Mouse (Mus musculus): Measurements from ENCODE around the gene Erich2. TPM values are rescaled to one million over a fixed set of nuclear protein-coding genes. Genes with fewer than 3 reads are reported as not detected.
A peak's percentile ranks its signal among the peaks of the same experiment; 100 is the strongest.

The Erich2 gene
- polyA plus RNA-seq (2014; fragmentation: Nextera tagmentation; extraction: Ambion mirVana): 1.2 and 1.6 TPM in 2 replicates

DNA sequence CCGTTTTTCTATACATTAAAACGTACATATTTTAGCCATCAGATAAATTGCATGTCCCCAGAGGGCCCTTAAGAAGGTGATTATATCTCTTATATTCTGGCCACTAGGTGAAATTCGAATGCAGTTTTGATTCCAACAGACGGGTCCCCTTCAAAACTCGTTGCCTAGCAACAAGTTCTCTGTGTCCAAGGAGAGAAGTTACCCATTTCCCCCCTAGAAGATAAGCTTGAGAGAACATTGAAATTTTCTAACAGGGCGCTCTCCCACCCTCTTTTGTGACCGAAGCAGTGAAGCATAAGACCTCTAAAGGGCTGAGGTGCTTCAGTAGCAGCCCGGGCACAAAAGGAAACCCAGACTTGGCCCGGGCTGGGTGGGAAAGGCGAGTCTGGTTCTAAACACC, at the start of gene Erich2:
Gene Erich2 (plus strand): TSS at position 324 of the 400 bp plus-strand sequence.
- DNase-seq (ENCODE audit: low spot score): no peak
- no peaks in the 10 kb centered on the region for H3K36me3 ChIP-seq (ENCODE audit: control insufficient read depth, insufficient read depth, low read length)
- peak within 1 kb of the TSS; percentile 40 for H3K9ac ChIP-seq (ENCODE audit: low read length)
- H3K4me3 ChIP-seq (ENCODE audit: low read depth, low read length): peak within 1 kb of the TSS; percentile 37
- H3K4me2 ChIP-seq (ENCODE audit: low read depth): peak within 1 kb of the TSS; percentile 80
- no peak within 1 kb of the TSS for H3K27ac ChIP-seq (ENCODE audit: low read depth, low read length)
- 12% methylated on average over 10 of the region's 10 CpGs for WGBS
- H3K4me1 ChIP-seq (ENCODE audit: control insufficient read depth, insufficient read depth, low read length): no peaks in the 10 kb centered on the region
- H3K9me3 ChIP-seq (ENCODE audit: control insufficient read depth, low read length): no peaks in the 10 kb centered on the region
- no peaks in the 10 kb centered on the region for H3K27me3 ChIP-seq (ENCODE audit: control insufficient read depth, insufficient read depth, low read length)
- ATAC-seq (ENCODE audit: insufficient read depth, low FRiP score, low TSS enrichment): peak; percentile 24; the same call in 1 of the 2 replicates

DNA sequence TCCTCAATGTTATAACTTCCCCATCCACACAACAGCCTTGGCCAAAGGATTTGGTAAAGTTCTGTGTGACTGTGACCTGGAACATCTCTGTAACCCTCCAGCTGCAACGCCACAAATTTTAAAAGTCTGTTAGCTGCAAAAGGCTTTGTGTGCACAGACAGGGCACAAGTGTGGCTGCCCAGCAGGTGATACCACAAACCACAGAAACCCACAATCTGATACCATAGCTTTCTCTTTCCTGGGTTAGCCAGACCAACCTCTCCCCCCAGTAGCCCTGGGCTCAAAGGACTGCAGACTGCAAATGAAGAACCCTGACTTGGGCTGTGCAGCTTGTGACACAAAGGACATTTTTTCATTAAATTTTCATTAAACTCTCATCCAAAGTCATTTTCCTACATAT, 45.0 kb upstream of the Erich2 start:
- WGBS: 89% methylated on average over 1 of the region's 1 CpGs
- ATAC-seq (ENCODE audit: insufficient read depth, low FRiP score, low TSS enrichment): no peak

DNA sequence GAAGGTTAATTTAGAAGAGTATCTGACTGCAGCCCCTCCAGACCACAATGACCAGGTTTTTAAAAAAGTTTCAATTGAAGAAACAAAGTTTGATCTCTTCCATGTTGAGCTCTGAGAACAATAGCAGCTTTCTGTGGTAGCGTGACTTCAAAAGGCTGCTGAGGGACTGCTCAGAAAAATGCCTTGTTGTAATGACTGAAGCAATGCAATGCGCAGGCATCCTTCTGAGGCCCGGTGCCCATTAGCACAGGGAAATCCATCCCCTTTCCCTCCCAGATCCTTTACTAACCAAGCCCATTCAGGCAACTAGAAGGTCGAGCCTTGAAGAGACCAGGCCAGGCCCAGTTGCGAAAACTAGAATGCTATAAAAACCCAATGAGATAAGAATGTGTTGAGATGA, 37.5 kb upstream of the Erich2 start:
- no peaks in the 10 kb centered on the region for H3K36me3 ChIP-seq (ENCODE audit: control insufficient read depth, insufficient read depth, low read length)
- peak; percentile 20 for DNase-seq (ENCODE audit: low spot score)
- H3K4me2 ChIP-seq (ENCODE audit: low read depth): no peak overlapping the region
- H3K9me3 ChIP-seq (ENCODE audit: control insufficient read depth, low read length): no peaks in the 10 kb centered on the region
- H3K4me3 ChIP-seq (ENCODE audit: low read depth, low read length): no peak overlapping the region
- no peak overlapping the region for H3K27ac ChIP-seq (ENCODE audit: low read depth, low read length)
- H3K4me1 ChIP-seq (ENCODE audit: control insufficient read depth, insufficient read depth, low read length): peaks cover 28% of the 10 kb centered on the region
- no peak for ATAC-seq (ENCODE audit: insufficient read depth, low FRiP score, low TSS enrichment)
- H3K27me3 ChIP-seq (ENCODE audit: control insufficient read depth, insufficient read depth, low read length): peaks cover 55% of the 10 kb centered on the region
- 5% methylated on average over 5 of the region's 5 CpGs for WGBS
- H3K9ac ChIP-seq (ENCODE audit: low read length): no peak overlapping the region

More for the DNA sequence above, 45.0 kb upstream of the Erich2 start:
- no peak overlapping the region for H3K27ac ChIP-seq (ENCODE audit: low read depth, low read length)
- no peak overlapping the region for H3K9ac ChIP-seq (ENCODE audit: low read length)
- no peaks in the 10 kb centered on the region for H3K27me3 ChIP-seq (ENCODE audit: control insufficient read depth, insufficient read depth, low read length)
- no peaks in the 10 kb centered on the region for H3K9me3 ChIP-seq (ENCODE audit: control insufficient read depth, low read length)
- H3K4me2 ChIP-seq (ENCODE audit: low read depth): no peak overlapping the region
- no peak overlapping the region for H3K4me3 ChIP-seq (ENCODE audit: low read depth, low read length)
- H3K4me1 ChIP-seq (ENCODE audit: control insufficient read depth, insufficient read depth, low read length): no peaks in the 10 kb centered on the region
- DNase-seq (ENCODE audit: low spot score): no peak
- no peaks in the 10 kb centered on the region for H3K36me3 ChIP-seq (ENCODE audit: control insufficient read depth, insufficient read depth, low read length)

DNA sequence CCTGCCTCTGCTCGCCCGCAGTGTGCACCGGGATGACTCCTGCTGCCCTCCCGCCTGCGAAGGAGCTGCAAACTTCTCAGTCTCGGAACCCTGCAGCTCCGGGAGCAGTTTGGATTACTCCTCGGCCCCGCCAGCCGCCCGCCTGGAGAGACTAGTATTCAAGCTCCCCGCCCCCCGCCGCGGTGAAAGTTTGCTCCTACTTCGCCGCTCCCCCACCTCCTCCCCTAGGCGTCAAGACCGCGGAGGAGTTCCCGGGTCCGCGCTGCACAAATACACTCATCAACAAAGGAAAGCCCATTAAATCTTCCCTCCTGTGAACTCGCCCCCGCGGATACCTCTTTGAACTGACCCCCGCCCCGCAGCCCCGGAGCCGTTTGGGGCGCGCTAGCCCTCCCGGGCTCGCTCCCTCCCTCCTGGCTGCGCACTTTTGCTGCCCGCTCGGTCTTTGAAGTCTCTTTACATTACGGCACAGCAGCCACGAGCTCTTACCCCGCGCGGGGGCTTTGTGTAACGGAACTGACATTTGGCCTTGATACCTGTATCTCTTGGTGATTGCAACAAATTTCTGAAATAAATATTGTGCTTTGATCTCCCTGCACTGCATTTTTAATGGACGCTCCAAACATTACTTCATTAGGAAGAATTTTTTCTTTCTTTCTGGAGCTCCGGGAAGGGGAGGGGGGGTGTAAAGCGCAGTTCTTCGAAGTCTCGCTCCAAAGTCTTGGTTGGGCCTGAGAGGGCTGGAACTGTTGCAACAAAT, 36.6 kb upstream of the Erich2 start:
- no peak overlapping the region for H3K9ac ChIP-seq (ENCODE audit: low read length)
- peaks cover 31% of the 10 kb centered on the region for H3K4me1 ChIP-seq (ENCODE audit: control insufficient read depth, insufficient read depth, low read length)
- no peak overlapping the region for H3K27ac ChIP-seq (ENCODE audit: low read depth, low read length)

DNA sequence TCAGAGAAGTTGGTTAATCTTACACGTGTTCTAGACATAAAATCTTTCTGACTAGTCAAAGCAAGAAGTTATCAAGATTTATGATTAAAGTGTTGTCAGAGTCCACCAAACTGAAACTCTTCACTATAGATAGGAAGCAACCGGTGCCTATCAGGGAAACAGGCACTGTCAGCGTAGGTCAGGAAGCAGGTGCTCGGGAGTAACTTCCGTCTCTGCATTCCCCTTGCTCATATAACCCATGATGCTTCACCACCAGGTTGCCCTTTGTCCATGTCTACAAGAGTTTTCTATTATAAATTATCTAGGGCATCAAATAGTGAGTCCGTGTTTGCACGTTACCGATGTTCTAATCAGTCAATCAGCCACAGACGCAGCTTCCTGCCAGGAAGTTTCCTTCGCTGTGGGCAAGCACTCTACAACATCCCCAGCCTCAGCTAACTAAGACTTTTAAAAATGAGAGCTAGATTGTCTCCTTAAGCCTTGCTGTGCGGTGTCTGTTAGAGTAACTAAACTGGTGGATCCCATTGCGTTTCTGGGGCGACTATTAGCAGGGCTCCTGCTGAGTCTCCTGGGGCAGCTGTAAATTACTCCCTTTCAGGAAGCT, 10.8 kb upstream of the Erich2 start:
- Histone ChIP-seq H3K36me3 (ENCODE audit: control insufficient read depth, insufficient read depth, low read length) (no peaks in the 10 kb centered on the region), H3K4me1 (ENCODE audit: control insufficient read depth, insufficient read depth, low read length) (no peaks in the 10 kb centered on the region), H3K9ac (ENCODE audit: low read length) (no peak overlapping the region), H3K27me3 (ENCODE audit: control insufficient read depth, insufficient read depth, low read length) (no peaks in the 10 kb centered on the region), H3K27ac (ENCODE audit: low read depth, low read length) (no peak overlapping the region), H3K4me3 (ENCODE audit: low read depth, low read length) (no peak overlapping the region), H3K4me2 (ENCODE audit: low read depth) (no peak overlapping the region), H3K9me3 (ENCODE audit: control insufficient read depth, low read length) (no peaks in the 10 kb centered on the region)
- DNase-seq (ENCODE audit: low spot score): no peak
- WGBS: 25% methylated on average over 13 of the region's 13 CpGs
- no peak for ATAC-seq (ENCODE audit: insufficient read depth, low FRiP score, low TSS enrichment)

More for the DNA sequence above, 36.6 kb upstream of the Erich2 start:
- no peak for ATAC-seq (ENCODE audit: insufficient read depth, low FRiP score, low TSS enrichment)
- H3K36me3 ChIP-seq (ENCODE audit: control insufficient read depth, insufficient read depth, low read length): no peaks in the 10 kb centered on the region
- peak overlapping the region; percentile 49 for H3K4me2 ChIP-seq (ENCODE audit: low read depth)
- H3K27me3 ChIP-seq (ENCODE audit: control insufficient read depth, insufficient read depth, low read length): peaks cover 64% of the 10 kb centered on the region
- DNase-seq (ENCODE audit: low spot score): peak; percentile 57
- no peaks in the 10 kb centered on the region for H3K9me3 ChIP-seq (ENCODE audit: control insufficient read depth, low read length)
- peak overlapping the region; percentile 29 for H3K4me3 ChIP-seq (ENCODE audit: low read depth, low read length)
- WGBS: under 1% methylated on average over 48 of the region's 48 CpGs

DNA sequence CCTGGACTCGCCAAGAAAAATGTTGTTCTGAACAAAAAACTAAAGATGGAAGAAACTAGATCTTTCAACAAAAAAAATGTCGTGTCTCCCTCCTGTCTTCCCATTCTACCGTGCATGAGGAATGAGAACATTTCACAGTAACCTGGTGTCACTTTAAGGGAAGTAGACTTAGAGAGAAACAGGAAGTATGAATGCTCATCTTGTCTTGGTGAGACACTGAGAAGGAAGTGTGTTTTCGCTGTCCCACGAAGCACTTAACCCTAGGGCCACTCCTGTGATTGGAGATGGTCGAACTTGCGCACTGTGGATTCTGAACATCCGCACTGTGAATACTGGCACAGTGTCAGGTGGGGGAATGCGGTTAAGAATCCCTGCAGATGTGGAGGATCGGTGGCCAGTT, 5.2 kb upstream of the Erich2 start:
- 88% methylated on average over 10 of the region's 10 CpGs for WGBS
- ATAC-seq (ENCODE audit: insufficient read depth, low FRiP score, low TSS enrichment): no peak

DNA sequence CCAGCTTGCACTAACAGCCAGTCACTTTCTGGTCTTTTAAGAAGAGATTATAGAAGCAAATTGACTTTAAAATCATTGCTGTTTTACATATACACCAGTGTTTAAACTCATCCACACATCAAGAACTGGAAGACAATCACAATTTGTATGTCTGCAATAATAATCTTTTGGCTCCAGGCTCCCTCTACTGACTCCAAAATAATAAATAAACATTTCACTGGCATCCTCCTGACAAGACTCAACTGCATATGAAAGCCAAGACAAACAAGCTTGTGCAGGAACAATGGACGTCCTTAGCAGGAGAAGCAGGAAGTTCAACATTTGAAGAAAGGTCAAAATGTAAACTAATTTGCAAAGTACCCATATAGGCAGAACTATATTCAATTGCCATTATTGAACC, 3.4 kb upstream of the Erich2 start:
- Histone ChIP-seq H3K36me3 (ENCODE audit: control insufficient read depth, insufficient read depth, low read length) (no peaks in the 10 kb centered on the region), H3K9ac (ENCODE audit: low read length) (no peak overlapping the region), H3K4me3 (ENCODE audit: low read depth, low read length) (no peak overlapping the region), H3K27me3 (ENCODE audit: control insufficient read depth, insufficient read depth, low read length) (no peaks in the 10 kb centered on the region), H3K27ac (ENCODE audit: low read depth, low read length) (no peak overlapping the region), H3K4me1 (ENCODE audit: control insufficient read depth, insufficient read depth, low read length) (no peaks in the 10 kb centered on the region), H3K4me2 (ENCODE audit: low read depth) (no peak overlapping the region), H3K9me3 (ENCODE audit: control insufficient read depth, low read length) (no peaks in the 10 kb centered on the region)
- WGBS: 38% methylated on average over 1 of the region's 1 CpGs
- ATAC-seq (ENCODE audit: insufficient read depth, low FRiP score, low TSS enrichment) (no peak), DNase-seq (ENCODE audit: low spot score) (no peak)

More for the DNA sequence above, 5.2 kb upstream of the Erich2 start:
- Histone ChIP-seq H3K4me3 (ENCODE audit: low read depth, low read length) (no peak overlapping the region), H3K4me1 (ENCODE audit: control insufficient read depth, insufficient read depth, low read length) (no peaks in the 10 kb centered on the region), H3K27ac (ENCODE audit: low read depth, low read length) (no peak overlapping the region), H3K9ac (ENCODE audit: low read length) (no peak overlapping the region), H3K4me2 (ENCODE audit: low read depth) (no peak overlapping the region), H3K27me3 (ENCODE audit: control insufficient read depth, insufficient read depth, low read length) (no peaks in the 10 kb centered on the region), H3K9me3 (ENCODE audit: control insufficient read depth, low read length) (no peaks in the 10 kb centered on the region), H3K36me3 (ENCODE audit: control insufficient read depth, insufficient read depth, low read length) (no peaks in the 10 kb centered on the region)
- no peak for DNase-seq (ENCODE audit: low spot score)

DNA sequence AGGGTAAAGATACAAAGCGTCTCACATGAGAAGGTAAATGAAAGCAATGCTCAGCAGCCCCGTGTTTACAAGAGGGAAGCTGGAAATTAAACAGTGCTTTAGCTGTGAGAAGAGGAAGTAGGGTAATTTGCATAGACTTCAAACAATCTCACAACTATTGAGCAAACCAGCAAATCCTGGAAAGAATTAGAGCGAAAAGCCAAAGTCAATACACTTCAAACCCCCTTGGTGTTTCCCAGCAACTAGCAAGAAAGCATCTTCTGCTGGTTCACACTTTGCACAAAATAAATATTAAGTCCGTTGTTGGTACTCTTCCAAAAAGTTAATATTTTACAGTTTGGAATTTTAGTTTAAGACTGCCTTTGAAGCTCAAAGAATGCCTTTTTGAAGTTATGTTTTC, 2.7 kb upstream of the Erich2 start:
- H3K4me1 ChIP-seq (ENCODE audit: control insufficient read depth, insufficient read depth, low read length): no peaks in the 10 kb centered on the region
- WGBS: 40% methylated on average over 4 of the region's 4 CpGs
- H3K27ac ChIP-seq (ENCODE audit: low read depth, low read length): no peak overlapping the region

DNA sequence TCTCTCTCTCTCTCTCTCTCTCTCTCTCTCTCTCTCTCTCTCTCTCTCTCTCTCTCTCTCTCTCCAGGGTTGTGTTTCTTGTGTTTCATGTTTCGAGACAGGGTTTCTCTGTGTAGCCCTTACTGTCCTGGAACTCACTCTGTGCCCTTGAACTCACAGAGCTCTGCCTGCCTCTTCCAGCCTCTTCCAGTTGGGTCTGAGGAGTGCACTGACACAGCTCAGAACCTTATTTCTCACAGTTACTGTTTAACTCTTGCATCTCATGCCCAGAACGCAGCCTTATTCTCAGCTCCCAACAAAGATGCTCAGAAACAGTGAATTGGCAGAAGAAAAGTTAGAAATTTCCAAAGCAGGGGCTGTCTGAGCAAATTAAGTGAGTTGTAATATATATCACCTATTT, 2.2 kb upstream of the Erich2 start:
- Histone ChIP-seq H3K4me3 (ENCODE audit: low read depth, low read length) (no peak overlapping the region), H3K36me3 (ENCODE audit: control insufficient read depth, insufficient read depth, low read length) (no peaks in the 10 kb centered on the region), H3K4me1 (ENCODE audit: control insufficient read depth, insufficient read depth, low read length) (no peaks in the 10 kb centered on the region), H3K9me3 (ENCODE audit: control insufficient read depth, low read length) (no peaks in the 10 kb centered on the region), H3K27me3 (ENCODE audit: control insufficient read depth, insufficient read depth, low read length) (no peaks in the 10 kb centered on the region), H3K9ac (ENCODE audit: low read length) (no peak overlapping the region), H3K4me2 (ENCODE audit: low read depth) (no peak overlapping the region), H3K27ac (ENCODE audit: low read depth, low read length) (no peak overlapping the region)
- DNase-seq (ENCODE audit: low spot score): no peak
- no peak for ATAC-seq (ENCODE audit: insufficient read depth, low FRiP score, low TSS enrichment)
- WGBS: 48% methylated on average over 2 of the region's 2 CpGs

More for the DNA sequence above, 2.7 kb upstream of the Erich2 start:
- Histone ChIP-seq H3K27me3 (ENCODE audit: control insufficient read depth, insufficient read depth, low read length) (no peaks in the 10 kb centered on the region), H3K9ac (ENCODE audit: low read length) (no peak overlapping the region), H3K9me3 (ENCODE audit: control insufficient read depth, low read length) (no peaks in the 10 kb centered on the region), H3K4me3 (ENCODE audit: low read depth, low read length) (no peak overlapping the region), H3K4me2 (ENCODE audit: low read depth) (no peak overlapping the region), H3K36me3 (ENCODE audit: control insufficient read depth, insufficient read depth, low read length) (no peaks in the 10 kb centered on the region)
- ATAC-seq (ENCODE audit: insufficient read depth, low FRiP score, low TSS enrichment) (no peak), DNase-seq (ENCODE audit: low spot score) (no peak)
